Mouse (Mus musculus): ENCODE results near the gene Tmem51.

Tmem51 gene

GRCm38 (mm10) chr4:142024536-142024935 is 59.6 kb downstream of the Tmem51 start:
- no peak for DNase-seq (ENCODE audit: low read depth, low spot score)

GRCm38 (mm10) chr4:142023166-142023565 is 60.9 kb downstream of the Tmem51 start:
- no peak for DNase-seq (ENCODE audit: low read depth, low spot score)

- peak; percentile 87 for DNase-seq (ENCODE audit: low read depth, low spot score)
Observed at GRCm38 (mm10) chr4:142017686-142018085, 66.4 kb downstream of the Tmem51 start.

- peak; percentile 93 for DNase-seq (ENCODE audit: low read depth, low spot score)
Observed at GRCm38 (mm10) chr4:142014659-142015608, 69.2 kb downstream of the Tmem51 start, which contains the start of gene Fhad1. Gene Fhad1, minus strand, starts transcription at chr4:142015082.

GRCm38 (mm10) chr4:142011236-142011635 is 72.9 kb downstream of the Tmem51 start:
- DNase-seq (ENCODE audit: low read depth, low spot score): no peak

GRCm38 (mm10) chr4:142010441-142010840 is 73.7 kb downstream of the Tmem51 start:
- DNase-seq (ENCODE audit: low read depth, low spot score): no peak

GRCm38 (mm10) chr4:142008206-142008605 is 75.9 kb downstream of the Tmem51 start:
- DNase-seq (ENCODE audit: low read depth, low spot score): no peak

- DNase-seq (ENCODE audit: low read depth, low spot score): no peak
Observed at GRCm38 (mm10) chr4:142000581-142000980, 83.5 kb downstream of the Tmem51 start.

- DNase-seq (ENCODE audit: low read depth, low spot score): peak; percentile 75
Observed at GRCm38 (mm10) chr4:141999494-142000074, 84.5 kb downstream of the Tmem51 start.

GRCm38 (mm10) chr4:141998282-141998821 is 85.8 kb downstream of the Tmem51 start:
- DNase-seq (ENCODE audit: low read depth, low spot score): peak; percentile 88

- DNase-seq (ENCODE audit: low read depth, low spot score): no peak
Observed at GRCm38 (mm10) chr4:141996880-141997279, 87.2 kb downstream of the Tmem51 start.

GRCm38 (mm10) chr4:141996086-141996485 is 88.0 kb downstream of the Tmem51 start:
- DNase-seq (ENCODE audit: low read depth, low spot score): no peak

- peak; percentile 90 for DNase-seq (ENCODE audit: low read depth, low spot score)
Observed at GRCm38 (mm10) chr4:141994062-141994471, 90.0 kb downstream of the Tmem51 start.

GRCm38 (mm10) chr4:141993347-141994061 is 90.6 kb downstream of the Tmem51 start:
- DNase-seq (ENCODE audit: low read depth, low spot score): peak; percentile 68

- DNase-seq (ENCODE audit: low read depth, low spot score): no peak
Observed at GRCm38 (mm10) chr4:141992530-141993204, 91.4 kb downstream of the Tmem51 start.

- DNase-seq (ENCODE audit: low read depth, low spot score): no peak
Observed at GRCm38 (mm10) chr4:141988178-141988577, 95.9 kb downstream of the Tmem51 start.

- peak; percentile 54 for DNase-seq (ENCODE audit: low read depth, low spot score)
Observed at GRCm38 (mm10) chr4:141983689-141984088, 100.4 kb downstream of the Tmem51 start.

GRCm38 (mm10) chr4:141981475-141981874 is 102.6 kb downstream of the Tmem51 start:
- no peak for DNase-seq (ENCODE audit: low read depth, low spot score)

Measured in A20 (cell line).